Mouse (Mus musculus) liver (tissue): Measurements from ENCODE around the gene Bmpr1b.

Experiments used
- DNase-seq: peaks from one replicate; pipeline ENCODE4 v3.0.0-alpha.2; 2020; ENCODE audit warnings: mixed read lengths

Gene Bmpr1b

GRCm38 (mm10) chr3:141809581-141809980 lies 359.6 kb downstream of the Bmpr1b start:
- no peak for DNase-seq

GRCm38 (mm10) chr3:141804133-141804532 lies 365.1 kb downstream of the Bmpr1b start:
- no peak for DNase-seq

DNA sequence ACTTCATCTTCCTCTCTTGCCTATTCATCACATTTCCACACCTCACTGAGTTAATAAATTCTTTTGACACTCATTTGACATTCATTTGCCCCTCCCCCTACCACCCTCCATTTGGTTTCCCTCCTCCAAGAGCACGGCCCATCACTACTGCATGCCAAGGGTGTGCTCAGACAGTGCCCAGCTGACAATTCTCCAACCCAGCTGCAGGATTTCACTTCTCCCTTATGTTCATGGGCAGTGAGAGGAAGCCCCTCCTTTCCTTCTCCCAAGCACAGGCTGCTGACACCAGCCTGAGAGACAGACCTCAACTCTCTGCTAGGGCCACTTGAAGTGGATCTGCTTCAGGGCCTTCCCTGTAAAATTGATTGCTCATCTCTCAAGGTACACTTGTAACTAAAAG lies 371.4 kb downstream of the Bmpr1b start:
- no peak for DNase-seq

DNA sequence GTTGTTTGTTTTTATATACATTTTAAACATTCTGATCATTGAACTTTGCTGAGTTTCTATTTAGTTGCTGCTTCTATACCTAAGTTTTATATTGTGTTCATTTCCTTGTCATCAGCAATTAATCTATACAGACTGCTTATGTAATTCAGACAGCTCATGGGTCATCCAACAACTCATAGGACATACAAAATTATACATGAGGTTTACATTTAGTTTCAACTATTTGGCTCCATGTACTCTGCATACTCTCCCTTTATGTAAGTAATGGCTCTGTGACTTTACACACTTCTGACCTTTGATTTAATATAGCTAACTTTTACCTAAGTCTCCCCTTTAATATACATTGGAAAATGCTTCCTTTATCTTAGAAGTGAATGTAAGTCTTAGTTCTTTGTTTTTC lies 371.9 kb downstream of the Bmpr1b start:
- no peak for DNase-seq

DNA sequence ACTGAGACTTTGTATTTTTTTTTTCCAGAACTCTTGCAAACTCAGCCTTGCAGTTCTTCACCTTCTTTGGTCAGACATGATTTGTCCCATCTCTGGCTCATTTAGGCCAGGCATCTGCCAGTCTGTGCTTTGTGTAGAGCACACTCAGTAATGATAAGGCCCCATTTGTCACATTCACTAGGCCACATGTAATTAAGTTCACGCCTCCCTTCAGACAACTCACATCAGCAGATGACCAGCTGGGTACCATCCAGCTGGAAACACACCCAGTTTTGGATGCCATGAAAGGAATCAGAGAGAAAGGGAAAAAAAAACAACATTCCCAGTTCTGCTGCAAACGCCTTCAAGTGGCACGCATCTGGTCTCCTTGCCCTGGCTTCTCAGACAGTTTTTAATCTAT lies 374.9 kb downstream of the Bmpr1b start:
- DNase-seq = no peak

DNA sequence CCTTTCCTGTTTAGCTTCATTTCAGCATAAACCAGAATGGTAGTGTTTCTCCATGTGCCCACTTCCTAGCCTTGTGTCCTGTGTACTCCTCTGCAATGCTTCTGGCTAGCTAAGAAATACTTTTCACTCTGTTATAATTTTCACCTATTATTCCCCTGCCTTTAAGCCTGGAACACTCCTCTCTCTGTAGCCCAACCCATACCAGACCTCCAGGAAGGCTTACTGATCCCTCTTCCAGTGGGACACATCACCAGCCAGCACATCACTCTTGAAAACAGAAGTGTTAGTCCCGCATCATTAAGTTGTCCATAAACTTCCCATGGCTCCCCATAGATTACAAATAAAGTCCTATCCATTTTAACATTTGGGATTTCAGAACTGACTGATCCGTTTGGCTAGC lies 375.5 kb downstream of the Bmpr1b start:
- DNase-seq = no peak

GRCm38 (mm10) chr3:141792106-141792505 lies 377.1 kb downstream of the Bmpr1b start:
- DNase-seq = no peak

GRCm38 (mm10) chr3:141791026-141791780 lies 378.0 kb downstream of the Bmpr1b start:
- no peak for DNase-seq
